Mouse (Mus musculus) small intestine, adult 10 weeks (tissue): ENCODE data around the gene Anapc2. TPM values are rescaled to one million over a fixed set of nuclear protein-coding genes. Genes with fewer than 3 reads are reported as not detected.

Source experiments
- polyA plus RNA-seq: library from polyadenylated mRNA; stranded (reverse); fragments of 350-450 nt; fragmentation: Illumina TruSeq; extraction: RNeasy Lipid Tissue Mini Kit (QIAGEN cat#74804); gene quantifications from one replicate; pipeline ENCODE4 v1.2.3, GENCODE M21; 2014; ENCODE audit warnings: low replicate concordance

Anapc2 gene
- 4.6 TPM for polyA plus RNA-seq

GRCm38 (mm10) chr2:25271827-25272511, at the start of gene Anapc2, which contains the start of gene Ssna1:
Gene Anapc2, plus strand, starts transcription at chr2:25272478.
Gene Ssna1, minus strand, starts transcription at chr2:25272438.

GRCm38 (mm10) chr2:25224492-25224765, 47.8 kb upstream of the Anapc2 start, which contains the start of gene Tubb4b:
Gene Tubb4b, minus strand, starts transcription at chr2:25224702.

GRCm38 (mm10) chr2:25234050-25234449, 38.2 kb upstream of the Anapc2 start, which contains the start of gene Slc34a3:
Gene Slc34a3, minus strand, starts transcription at chr2:25234364.

DNA sequence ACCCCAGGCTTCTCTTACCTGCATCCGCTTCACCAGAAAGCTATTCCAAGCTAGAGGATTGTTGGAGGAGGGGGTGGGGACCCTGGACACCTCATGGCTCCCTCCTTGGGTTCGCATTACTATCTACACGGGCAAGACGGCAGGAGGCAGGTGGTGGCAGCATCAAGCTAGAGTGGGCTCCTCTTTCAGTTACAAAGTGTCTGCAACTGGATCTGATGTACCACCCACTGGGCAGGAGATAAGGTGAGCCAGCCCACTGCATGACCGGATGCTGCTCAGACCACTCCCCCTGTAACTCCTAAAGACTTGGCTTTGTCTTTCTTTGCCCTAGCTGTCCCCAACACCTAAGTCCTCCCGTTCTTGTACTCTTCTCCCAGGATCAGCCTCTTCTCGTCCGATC, 35.7 kb upstream of the Anapc2 start, which contains the start of gene Rnf224:
Gene Rnf224 (minus strand): TSS at position 174 of the 400 bp plus-strand sequence.

GRCm38 (mm10) chr2:25242101-25242506, 30.2 kb upstream of the Anapc2 start, which contains the start of the genes Rnf208 and Cysrt1:
Gene Rnf208, plus strand, starts transcription at chr2:25242255.
Gene Cysrt1, minus strand, starts transcription at chr2:25242452.

DNA sequence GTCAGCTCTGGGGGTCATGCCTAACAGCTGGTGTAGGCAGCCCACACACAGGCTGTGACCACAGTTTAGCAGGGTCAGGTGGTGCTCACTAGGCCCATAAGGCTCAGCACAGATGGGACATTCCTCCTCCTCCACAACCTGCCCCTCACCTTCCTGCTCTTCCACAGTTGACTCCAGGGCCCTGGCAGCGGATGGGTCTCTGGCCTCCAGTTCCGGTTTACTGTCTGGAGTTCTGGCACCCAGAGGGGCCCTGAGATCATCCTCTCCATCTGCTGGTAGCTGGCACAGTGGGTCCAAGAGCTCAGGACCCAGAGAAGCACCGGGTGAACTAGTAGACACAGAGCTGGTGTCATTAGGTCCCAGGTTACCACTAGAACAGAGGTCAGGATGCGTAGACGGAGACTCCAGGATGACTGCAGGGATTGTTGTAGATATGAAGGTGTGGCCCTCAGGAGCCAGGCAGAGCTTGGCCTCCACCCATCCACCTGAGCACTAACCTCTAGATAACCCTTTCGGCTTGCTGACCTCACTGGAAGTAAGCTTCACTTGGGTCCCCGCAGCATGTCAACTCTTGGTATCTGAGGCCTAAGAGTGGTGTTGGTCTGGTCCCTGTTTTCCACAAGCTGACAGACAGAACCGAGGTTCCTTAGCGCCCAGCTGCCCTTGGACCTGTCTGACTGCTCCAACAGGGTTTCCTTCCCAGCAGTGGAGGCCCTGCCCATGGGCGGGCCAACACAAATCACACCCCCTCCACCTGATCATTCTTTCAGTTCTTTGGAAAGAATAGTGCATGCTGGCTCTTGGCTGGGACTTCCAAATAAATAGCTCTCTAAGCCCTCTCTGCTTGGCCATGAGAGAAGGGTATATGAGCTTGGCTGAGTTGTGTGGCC, 25.9 kb upstream of the Anapc2 start, which contains the start of gene AL732309.1:
Gene AL732309.1 (minus strand): TSS at position 681 of the 890 bp plus-strand sequence.

GRCm38 (mm10) chr2:25255284-25255779, 16.9 kb upstream of the Anapc2 start, which contains the start of gene Tmem203:
Gene Tmem203, plus strand, starts transcription at chr2:25255439.

GRCm38 (mm10) chr2:25262291-25262767, 9.9 kb upstream of the Anapc2 start, which contains the start of gene Tprn:
Gene Tprn, plus strand, starts transcription at chr2:25262618.

GRCm38 (mm10) chr2:25287927-25288649, 15.8 kb downstream of the Anapc2 start, which contains the start of gene Tmem210:
Gene Tmem210, plus strand, starts transcription at chr2:25288145.

DNA sequence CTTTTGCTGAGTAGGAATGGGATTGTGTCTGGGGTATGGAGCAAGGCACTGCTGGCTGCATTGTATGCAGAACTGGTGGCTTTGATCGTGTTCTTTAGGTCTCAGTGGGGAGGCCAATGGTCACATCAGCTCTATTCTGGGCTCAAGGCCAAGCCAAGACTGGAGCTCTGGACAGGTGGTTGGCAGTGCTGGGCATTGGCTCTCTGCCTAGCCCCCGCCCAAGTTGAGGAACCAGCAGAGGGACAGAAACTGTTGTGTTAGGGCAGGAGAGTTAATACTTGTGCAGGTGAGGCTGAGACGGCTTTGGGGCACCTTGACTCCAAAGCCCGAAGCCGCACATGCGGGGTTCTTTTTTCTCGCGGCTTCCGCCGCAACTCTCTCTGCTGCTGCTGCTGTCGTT, 17.4 kb downstream of the Anapc2 start, which contains the start of gene Lrrc26:
Gene Lrrc26 (plus strand): TSS at position 265 of the 400 bp plus-strand sequence.

GRCm38 (mm10) chr2:25318971-25319773, 46.9 kb downstream of the Anapc2 start, which contains the start of gene Grin1:
Gene Grin1, minus strand, starts transcription at chr2:25319187.

GRCm38 (mm10) chr2:25332286-25333160, 60.2 kb downstream of the Anapc2 start, which contains the start of gene Man1b1:
Gene Man1b1, plus strand, starts transcription at chr2:25332338.

Other genes with a start within 250 kb of the Anapc2 start
- gene Nsmf, start 218.1 kb upstream of the Anapc2 start, polyA plus RNA-seq = 1.8 TPM
- 43.1 TPM for gene Entpd8, start 192.2 kb upstream of the Anapc2 start, polyA plus RNA-seq
- gene Noxa1, start 177.3 kb upstream of the Anapc2 start, polyA plus RNA-seq = not detected
- 17.8 TPM for gene Nrarp, start 91.7 kb upstream of the Anapc2 start, polyA plus RNA-seq
- 2.0 TPM for gene Tor4a, start 75.6 kb upstream of the Anapc2 start, polyA plus RNA-seq
- 3.2 TPM for gene Nelfb, start 61.0 kb upstream of the Anapc2 start, polyA plus RNA-seq
- not detected for gene Stpg3, start 57.8 kb upstream of the Anapc2 start, polyA plus RNA-seq
- gene Fam166a, start 53.7 kb upstream of the Anapc2 start, polyA plus RNA-seq = not detected
- 46.6 TPM for gene Tubb4b, start 47.8 kb upstream of the Anapc2 start, polyA plus RNA-seq
- gene Slc34a3, start 38.1 kb upstream of the Anapc2 start, polyA plus RNA-seq = not detected
- gene Rnf224, start 35.7 kb upstream of the Anapc2 start, polyA plus RNA-seq = not detected
- not detected for gene Rnf208, start 30.2 kb upstream of the Anapc2 start, polyA plus RNA-seq
- not detected for gene Cysrt1, start 30.0 kb upstream of the Anapc2 start, polyA plus RNA-seq
- 0.93 TPM for gene AL732309.1, start 25.6 kb upstream of the Anapc2 start, polyA plus RNA-seq
- gene Tmem203, start 17.0 kb upstream of the Anapc2 start, polyA plus RNA-seq = not detected
- 2.3 TPM for gene Tprn, start 9.9 kb upstream of the Anapc2 start, polyA plus RNA-seq
- 0.56 TPM for gene Ssna1, start within 50 bp of the Anapc2 start, polyA plus RNA-seq
- gene Tmem210, start 15.7 kb downstream of the Anapc2 start, polyA plus RNA-seq = not detected
- 0.37 TPM for gene Lrrc26, start 17.4 kb downstream of the Anapc2 start, polyA plus RNA-seq
- gene Grin1, start 46.7 kb downstream of the Anapc2 start, polyA plus RNA-seq = not detected
- 13.8 TPM for gene Man1b1, start 59.9 kb downstream of the Anapc2 start, polyA plus RNA-seq
- 2.0 TPM for gene Dpp7, start 83.9 kb downstream of the Anapc2 start, polyA plus RNA-seq
- 5.0 TPM for gene Uap1l1, start 93.2 kb downstream of the Anapc2 start, polyA plus RNA-seq
- 0.11 TPM for gene Sapcd2, start 99.8 kb downstream of the Anapc2 start, polyA plus RNA-seq
- not detected for gene Entpd2, start 123.4 kb downstream of the Anapc2 start, polyA plus RNA-seq
- gene Npdc1, start 126.9 kb downstream of the Anapc2 start, polyA plus RNA-seq = 4.4 TPM
- gene Fut7, start 150.8 kb downstream of the Anapc2 start, polyA plus RNA-seq = not detected
- 0.48 TPM for gene Abca2, start 156.2 kb downstream of the Anapc2 start, polyA plus RNA-seq
- not detected for gene Clic3, start 184.4 kb downstream of the Anapc2 start, polyA plus RNA-seq
- 5.1 TPM for gene Paxx, start 188.6 kb downstream of the Anapc2 start, polyA plus RNA-seq
- not detected for gene Ptgds, start 197.6 kb downstream of the Anapc2 start, polyA plus RNA-seq
- not detected for gene Lcn12, start 221.4 kb downstream of the Anapc2 start, polyA plus RNA-seq
- not detected for gene Fbxw5, start 228.3 kb downstream of the Anapc2 start, polyA plus RNA-seq
- not detected for gene C8g, start 229.2 kb downstream of the Anapc2 start, polyA plus RNA-seq